Mouse (Mus musculus) heart, embryonic 11.5 days (tissue): Measurements from ENCODE around the gene Scn4b. TPM values are rescaled to one million over a fixed set of nuclear protein-coding genes. Genes with fewer than 3 reads are reported as not detected.

ENCODE experiments used
- ATAC-seq: fragments of 200-750 bp; cut with Nextera tagmentation; replicated peaks from 2 replicates; pipeline ENCODE4 v1.8.0; 2017; ENCODE audit warnings: moderate library complexity; ENCODE audit not compliant: insufficient number of reproducible peaks, low FRiP score, low TSS enrichment
- H3K27ac ChIP-seq: fragments of 300-500 bp; sonication (generic); 2 replicates; pipeline ENCODE4 v1.5.1; 2014; ENCODE audit warnings: mild to moderate bottlenecking, low read depth, low read length
- H3K27me3 ChIP-seq: fragments of 300-500 bp; sonication (generic); 2 replicates; pipeline ENCODE4 v1.6.1; 2014; ENCODE audit warnings: mild to moderate bottlenecking, low read length, mixed read lengths; ENCODE audit not compliant: control insufficient read depth, insufficient read depth
- H3K36me3 ChIP-seq: fragments of 300-500 bp; sonication (generic); 2 replicates; pipeline ENCODE4 v1.6.1; 2014; ENCODE audit warnings: mild to moderate bottlenecking, low read length, moderate library complexity, mixed read lengths; ENCODE audit not compliant: control insufficient read depth, insufficient read depth
- H3K4me1 ChIP-seq: fragments of 300-500 bp; sonication (generic); 2 replicates; pipeline ENCODE4 v1.6.1; 2014; ENCODE audit warnings: low read length; ENCODE audit not compliant: control insufficient read depth, insufficient read depth
- H3K4me2 ChIP-seq: fragments of 300-500 bp; sonication (generic); 2 replicates; pipeline ENCODE4 v1.6.1; 2014; ENCODE audit warnings: mild to moderate bottlenecking, moderate library complexity
- H3K4me3 ChIP-seq: fragments of 300-500 bp; sonication (generic); 2 replicates; pipeline ENCODE4 v1.5.1; 2014; ENCODE audit warnings: low read depth, low read length
- H3K9ac ChIP-seq: fragments of 300-500 bp; sonication (generic); 2 replicates; pipeline ENCODE4 v1.6.1; 2014; ENCODE audit warnings: mild to moderate bottlenecking, low read depth, low read length, moderate library complexity
- H3K9me3 ChIP-seq: fragments of 300-500 bp; sonication (generic); replicated peaks from 2 replicates; pipeline ENCODE4 v1.6.1; 2016; ENCODE audit warnings: low read length; ENCODE audit not compliant: control insufficient read depth
- WGBS: fragments of 180-500 bp; shearing (Covaris S2); extraction: QIAGEN DNeasy Blood & Tissue Kit; methylation state at CpG from one replicate; pipeline ENCODE4 v1.1.7; 2014; ENCODE audit not compliant: insufficient replicate concordance; 5-methylcytosine and 5-hydroxymethylcytosine counted together
- polyA plus RNA-seq: library from polyadenylated mRNA; unstranded; fragments of >200 nt; fragmentation: Nextera tagmentation; extraction: Ambion mirVana; gene quantifications from 2 replicates; pipeline ENCODE4 v1.2.1, GENCODE M21; 2014

Gene Scn4b
- polyA plus RNA-seq, 1 experiment from 2014 or later, result 0.10 TPM

DNA sequence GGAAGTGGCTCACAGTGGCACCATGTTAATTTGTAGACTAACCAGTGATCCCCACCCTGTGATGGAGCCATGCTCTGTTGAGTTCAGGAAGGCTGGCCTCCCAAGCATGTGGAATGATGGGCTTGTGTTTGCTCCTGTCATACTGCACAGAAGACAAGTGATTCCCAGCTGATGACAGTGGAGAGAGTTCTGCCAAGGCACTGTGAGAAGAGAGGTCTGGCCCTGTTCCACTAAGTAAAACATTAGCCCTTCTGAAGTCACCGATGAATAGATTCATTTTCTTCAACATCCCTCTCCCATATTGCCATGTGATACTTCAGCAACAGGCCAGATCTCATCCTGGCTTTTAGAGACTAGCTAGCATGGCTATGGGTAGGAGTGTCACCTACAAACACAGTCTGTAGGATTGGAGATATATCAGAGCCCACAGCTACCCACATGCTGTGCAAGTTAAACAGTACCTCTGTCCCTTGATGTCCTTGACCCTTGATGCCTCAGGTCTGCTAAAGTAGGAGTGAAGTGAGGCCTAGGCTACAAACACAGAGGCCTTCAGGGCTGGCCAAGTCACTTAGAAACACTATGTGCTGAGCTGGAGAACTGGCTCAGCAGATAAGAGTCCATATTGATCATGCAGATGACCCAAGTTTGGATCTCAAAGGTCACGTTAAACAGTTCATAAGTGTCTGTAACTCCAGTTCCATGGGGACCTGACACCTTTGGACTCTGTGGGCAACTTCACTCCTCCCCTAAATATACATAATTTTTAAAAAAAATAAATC is 32.4 kb upstream of the Scn4b start:
- H3K36me3 ChIP-seq, result no peaks in the 10 kb centered on the region
- no peaks in the 10 kb centered on the region for H3K9me3 ChIP-seq
- H3K4me3 ChIP-seq, result no peak overlapping the region
- no peaks in the 10 kb centered on the region for H3K27me3 ChIP-seq
- H3K4me1 ChIP-seq, result peaks cover 9% of the 10 kb centered on the region
- ATAC-seq, result no peak
- no peak overlapping the region for H3K4me2 ChIP-seq
- WGBS, result 74% methylated on average over 2 of the region's 2 CpGs
- H3K27ac ChIP-seq, result no peak overlapping the region
- H3K9ac ChIP-seq, result no peak overlapping the region

DNA sequence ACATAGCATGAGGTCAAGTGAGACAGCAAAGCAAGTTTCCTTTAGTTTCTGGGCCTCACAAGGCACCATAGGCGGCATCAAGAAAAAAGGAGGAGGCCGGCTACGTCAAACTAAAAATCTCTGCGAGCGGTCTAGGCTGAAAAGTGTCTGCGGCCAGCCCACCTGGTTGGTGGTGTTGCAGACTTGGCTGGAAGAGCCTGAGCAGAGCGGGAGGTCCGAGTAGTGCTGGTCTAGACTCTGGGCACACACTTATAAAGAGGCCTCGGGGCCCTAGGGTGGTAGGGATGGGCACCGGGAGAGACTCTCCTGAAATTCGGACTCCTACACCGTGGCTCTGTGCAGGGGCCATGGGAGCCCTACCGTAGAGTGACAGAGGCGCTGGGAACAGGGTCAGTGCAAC is 22.5 kb upstream of the Scn4b start:
- H3K27me3 ChIP-seq, result peaks cover 9% of the 10 kb centered on the region
- 5% methylated on average over 14 of the region's 14 CpGs for WGBS
- H3K4me2 ChIP-seq, result peak overlapping the region; percentile 66
- ATAC-seq, result no peak
- 0 out of 2 replicates have a peak, but pooled peaks cover 3% of the 10 kb centered on the region for H3K4me1 ChIP-seq
- H3K9ac ChIP-seq, result 0 out of 2 replicates have a peak overlapping the region, but pooled peaks have one; percentile 52
- no peaks in the 10 kb centered on the region for H3K9me3 ChIP-seq
- peak overlapping the region; percentile 30 for H3K4me3 ChIP-seq
- H3K27ac ChIP-seq, result no peak overlapping the region
- H3K36me3 ChIP-seq, result no peaks in the 10 kb centered on the region

DNA sequence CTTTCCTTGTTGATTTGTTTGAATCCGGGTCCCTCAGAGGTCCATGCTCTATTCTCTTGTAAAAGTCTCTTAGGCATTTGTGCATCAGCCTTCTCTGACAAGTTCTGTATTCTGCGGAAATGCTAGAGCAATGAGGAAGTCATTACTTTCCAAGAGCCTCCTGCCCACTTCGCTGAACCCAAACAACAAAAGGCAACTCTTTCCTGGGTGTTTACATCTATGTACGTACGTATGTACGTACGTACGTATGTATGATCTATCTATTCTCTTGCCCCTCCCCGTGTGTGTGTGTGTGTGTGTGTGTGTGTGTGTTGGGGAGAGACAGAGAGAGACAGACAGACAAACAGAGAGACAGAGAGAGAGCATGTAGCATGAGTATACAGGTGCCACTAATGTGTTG is 21.4 kb upstream of the Scn4b start:
- 68% methylated on average over 9 of the region's 9 CpGs for WGBS
- Histone ChIP-seq H3K36me3 (no peaks in the 10 kb centered on the region), H3K27me3 (peaks cover 9% of the 10 kb centered on the region), H3K4me1 (peaks cover 3% of the 10 kb centered on the region; the same call in 1 of the 2 replicates), H3K4me2 (no peak overlapping the region), H3K4me3 (no peak overlapping the region), H3K27ac (no peak overlapping the region), H3K9me3 (no peaks in the 10 kb centered on the region), H3K9ac (no peak overlapping the region)
- no peak for ATAC-seq

DNA sequence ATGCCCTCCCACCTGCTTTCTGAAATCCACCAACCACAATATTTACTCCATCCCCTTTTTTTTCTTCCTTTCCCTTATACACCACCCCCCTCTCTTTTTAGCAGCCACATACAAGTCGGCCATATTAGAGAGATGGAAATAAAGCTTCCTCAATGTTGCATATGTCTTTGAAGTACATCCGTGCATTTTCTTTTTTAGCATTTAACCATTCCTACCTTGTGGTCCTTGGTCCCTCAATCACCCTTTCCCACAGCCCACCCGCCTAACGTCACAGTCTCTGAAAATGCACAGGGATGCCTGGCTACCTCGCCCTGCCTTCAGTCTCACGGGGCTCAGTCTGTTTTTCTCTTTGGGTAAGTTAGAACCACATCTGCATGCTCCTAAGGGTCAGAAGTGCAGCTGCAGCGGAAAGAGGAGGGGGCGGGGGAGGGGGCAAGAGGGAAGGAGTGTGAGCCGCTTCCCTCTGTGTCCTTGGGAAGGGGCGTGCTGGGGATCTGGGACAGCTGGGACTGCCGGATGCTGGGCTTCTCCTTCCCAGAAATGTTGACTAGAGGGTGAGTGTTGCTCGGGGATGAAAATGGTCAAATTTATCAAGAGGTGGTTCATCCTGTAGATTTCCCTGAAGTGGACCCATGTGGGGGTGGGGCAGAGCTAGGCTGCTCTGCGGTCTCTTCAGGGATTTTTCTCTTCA is 20.3 kb upstream of the Scn4b start, which contains the start of gene Scn2b:
Gene Scn2b, plus strand, starts transcription at position 42 of the 691 bp plus-strand sequence.
- Histone ChIP-seq H3K36me3 (no peaks in the 10 kb centered on the region), H3K27ac (peak within 1 kb of the TSS; percentile 66), H3K27me3 (peaks cover 9% of the 10 kb centered on the region), H3K4me1 (peaks cover 9% of the 10 kb centered on the region; the same call in 1 of the 2 replicates), H3K4me3 (peak within 1 kb of the TSS; percentile 65), H3K9ac (peak within 1 kb of the TSS; percentile 81), H3K4me2 (peak within 1 kb of the TSS; percentile 71), H3K9me3 (no peaks in the 10 kb centered on the region)
- WGBS, result 2% methylated on average over 13 of the region's 13 CpGs
- no peak; the same call in 1 of the 2 replicates for ATAC-seq

DNA sequence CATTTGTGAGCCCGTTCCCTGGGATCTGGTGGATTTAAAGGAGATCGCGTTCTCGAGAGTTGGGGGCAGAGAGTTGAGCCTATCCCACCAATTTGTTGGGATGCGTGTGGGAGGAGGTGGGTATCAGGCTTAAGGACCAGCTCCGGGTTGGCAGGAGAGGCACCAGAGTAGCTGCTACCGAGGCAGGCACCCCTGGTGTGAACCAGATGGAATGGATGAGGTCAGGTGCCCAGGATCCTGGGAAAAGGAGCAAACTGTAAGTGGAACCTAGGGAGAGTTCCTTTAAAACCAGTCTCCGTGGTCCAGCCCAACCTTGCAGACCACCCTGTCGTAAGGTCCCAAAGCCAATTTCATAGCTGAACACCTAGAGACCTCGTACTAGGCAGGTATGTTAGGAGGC is 19.6 kb upstream of the Scn4b start:
- no peaks in the 10 kb centered on the region for H3K36me3 ChIP-seq
- no peak overlapping the region for H3K9ac ChIP-seq
- 20% methylated on average over 10 of the region's 10 CpGs for WGBS
- H3K4me2 ChIP-seq, result peak overlapping the region; percentile 71
- no peak for ATAC-seq
- no peak overlapping the region for H3K27ac ChIP-seq
- H3K4me1 ChIP-seq, result peaks cover 9% of the 10 kb centered on the region; the same call in 1 of the 2 replicates
- peaks cover 9% of the 10 kb centered on the region for H3K27me3 ChIP-seq
- H3K9me3 ChIP-seq, result no peaks in the 10 kb centered on the region
- peak overlapping the region; percentile 65 for H3K4me3 ChIP-seq

DNA sequence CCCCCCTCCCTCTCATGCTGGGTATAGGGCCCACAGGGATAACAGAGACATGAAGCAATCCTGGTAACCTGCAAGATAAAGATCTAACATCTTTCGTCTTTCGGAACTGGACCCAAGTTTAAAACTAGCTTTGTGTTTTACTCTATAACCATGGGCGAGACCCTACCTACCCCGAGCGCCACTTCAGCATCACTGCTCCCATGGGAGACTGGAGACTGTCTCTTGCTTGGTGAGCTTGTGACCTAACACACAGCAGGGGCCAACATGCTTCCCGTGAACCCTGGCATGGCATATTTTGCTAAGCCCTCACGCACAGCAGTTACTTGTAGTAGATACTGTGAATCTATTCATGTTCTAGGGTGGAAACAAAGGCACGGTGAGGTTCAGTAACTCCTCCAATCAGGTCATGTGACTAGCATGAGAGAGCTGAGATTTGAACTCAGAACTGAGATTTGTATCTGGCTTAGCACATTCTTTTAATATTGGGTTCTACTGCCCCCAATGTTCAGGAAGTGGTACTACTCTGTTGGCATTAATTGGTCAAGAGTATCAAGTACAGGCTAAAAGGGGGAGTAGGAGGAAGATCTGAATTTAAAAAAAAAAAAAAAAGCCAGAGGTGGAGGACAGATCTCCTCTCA is 18.8 kb upstream of the Scn4b start:
- H3K27me3 ChIP-seq, result peaks cover 7% of the 10 kb centered on the region
- H3K9ac ChIP-seq, result no peak overlapping the region
- peaks cover 9% of the 10 kb centered on the region; the same call in 1 of the 2 replicates for H3K4me1 ChIP-seq
- no peak overlapping the region for H3K4me3 ChIP-seq
- H3K4me2 ChIP-seq, result no peak overlapping the region; the same call in 1 of the 2 replicates
- 88% methylated on average over 8 of the region's 8 CpGs for WGBS
- no peak overlapping the region for H3K27ac ChIP-seq
- H3K36me3 ChIP-seq, result no peaks in the 10 kb centered on the region
- no peak for ATAC-seq
- no peaks in the 10 kb centered on the region for H3K9me3 ChIP-seq

DNA sequence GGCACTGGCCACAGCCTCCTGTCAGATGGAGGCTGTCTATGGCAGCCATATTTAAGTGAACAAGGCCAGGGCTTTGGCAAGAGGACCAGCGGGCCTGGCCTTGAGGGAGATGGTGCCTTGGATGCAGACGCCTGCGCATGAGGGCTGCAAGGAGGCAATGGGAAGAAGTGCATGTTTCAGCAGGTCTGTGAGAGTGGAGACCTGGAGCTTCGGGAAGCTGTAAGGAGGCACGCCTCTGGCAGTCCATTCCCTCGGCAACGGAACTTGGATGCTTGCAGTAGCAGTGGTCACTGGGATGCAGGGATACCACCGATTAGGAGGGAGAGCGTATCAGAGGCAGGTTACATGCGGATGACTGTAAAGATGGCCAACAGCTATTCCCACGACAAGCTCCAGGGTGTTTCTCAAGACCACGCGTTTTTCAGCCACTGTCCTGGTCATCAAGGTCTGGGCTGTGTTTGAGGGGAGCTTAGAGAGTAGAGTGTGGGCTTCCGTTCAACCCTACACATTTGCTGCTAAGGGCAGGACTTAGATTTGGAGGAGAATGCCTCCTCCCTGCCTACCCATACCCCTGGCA is 18.2 kb upstream of the Scn4b start:
- Histone ChIP-seq H3K4me3 (no peak overlapping the region), H3K36me3 (no peaks in the 10 kb centered on the region), H3K4me2 (no peak overlapping the region), H3K27me3 (peaks cover 7% of the 10 kb centered on the region), H3K9ac (no peak overlapping the region), H3K9me3 (no peaks in the 10 kb centered on the region), H3K27ac (no peak overlapping the region), H3K4me1 (peaks cover 9% of the 10 kb centered on the region; the same call in 1 of the 2 replicates)
- 79% methylated on average over 14 of the region's 14 CpGs for WGBS
- no peak for ATAC-seq

DNA sequence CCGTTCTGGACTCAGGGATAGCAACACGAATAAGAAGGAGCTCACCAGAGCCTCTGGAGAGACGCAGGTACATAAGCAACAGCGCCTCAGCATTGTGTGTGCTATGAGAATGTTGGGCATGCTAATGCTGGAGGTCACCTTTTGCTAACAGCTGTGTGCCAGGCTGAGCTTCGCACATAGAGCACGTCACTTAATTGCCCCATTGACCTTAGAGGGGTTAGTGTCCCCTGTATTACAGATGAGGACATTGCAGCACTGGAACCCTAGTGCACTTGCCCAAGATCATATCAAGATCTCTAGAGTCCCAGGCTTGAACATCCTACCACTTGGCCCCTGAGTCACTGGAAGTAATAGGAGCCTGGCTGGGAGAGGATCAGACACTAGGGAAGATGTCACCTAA is 17.6 kb upstream of the Scn4b start:
- Histone ChIP-seq H3K4me3 (no peak overlapping the region), H3K27me3 (peaks cover 7% of the 10 kb centered on the region), H3K9me3 (no peaks in the 10 kb centered on the region), H3K9ac (no peak overlapping the region), H3K27ac (no peak overlapping the region), H3K4me1 (peaks cover 9% of the 10 kb centered on the region; the same call in 1 of the 2 replicates), H3K36me3 (no peaks in the 10 kb centered on the region), H3K4me2 (no peak overlapping the region)
- 84% methylated on average over 6 of the region's 6 CpGs for WGBS
- no peak for ATAC-seq
